Mouse (Mus musculus) erythroblast, embryonic 14.5 days (primary cell): ENCODE data around the gene Mydgf. TPM values are rescaled to one million over a fixed set of nuclear protein-coding genes. Genes with fewer than 3 reads are reported as not detected.

Experiments used
- H3K27me3 ChIP-seq: 2 replicates; pipeline ENCODE4 v1.6.1; 2012; ENCODE audit warnings: inconsistent platforms; ENCODE audit not compliant: control insufficient read depth
- H3K36me3 ChIP-seq: 2 replicates; pipeline ENCODE4 v1.6.1; 2012; ENCODE audit warnings: mild to moderate bottlenecking, inconsistent platforms; ENCODE audit not compliant: control insufficient read depth
- H3K4me1 ChIP-seq: 2 replicates; pipeline ENCODE4 v1.6.1; 2012; ENCODE audit warnings: inconsistent platforms; ENCODE audit not compliant: control insufficient read depth
- H3K4me3 ChIP-seq: replicated peaks from 2 replicates; pipeline ENCODE3; 2012; ENCODE audit warnings: moderate library complexity, mild to moderate bottlenecking, inconsistent platforms
- H3K9me3 ChIP-seq: 2 replicates; pipeline ENCODE4 v1.6.1; 2012; ENCODE audit warnings: low read length, inconsistent platforms, mixed read lengths; ENCODE audit not compliant: control insufficient read depth
- GATA1 ChIP-seq: IDR thresholded peaks from 2 replicates; pipeline ENCODE4 v1.6.1; 2012; ENCODE audit warnings: low read length, inconsistent platforms, mixed read lengths
- TAL1 ChIP-seq: IDR thresholded peaks from 3 replicates; pipeline ENCODE4 v1.6.1; 2012; ENCODE audit warnings: low read length, inconsistent platforms, mixed read lengths
- polyA plus RNA-seq: library from polyadenylated mRNA; stranded (reverse); fragments of >175 nt; gene quantifications from 2 replicates; pipeline ENCODE4 v1.2.3, GENCODE M21; 2012

The Mydgf gene
- 1.7 and 1.8 TPM in 2 replicates for polyA plus RNA-seq

GRCm38 (mm10) chr17:56183658-56184103 is at the start of gene Mydgf:
Mydgf (minus strand) TSS chr17:56183920.
- TF ChIP-seq TAL1, result no peak
- no peak for TF ChIP-seq GATA1
- no peaks in the 10 kb centered on the region for H3K9me3 ChIP-seq
- peaks cover 61% of the 10 kb centered on the region for H3K36me3 ChIP-seq
- H3K4me1 ChIP-seq, result peaks cover 39% of the 10 kb centered on the region
- peak within 1 kb of the TSS; percentile 79 for H3K4me3 ChIP-seq
- no peaks in the 10 kb centered on the region for H3K27me3 ChIP-seq

- Histone ChIP-seq H3K9me3 (no peaks in the 10 kb centered on the region), H3K4me1 (no peaks in the 10 kb centered on the region), H3K36me3 (no peaks in the 10 kb centered on the region), H3K4me3 (no peak overlapping the region), H3K27me3 (peaks cover 7% of the 10 kb centered on the region)
- TF ChIP-seq GATA1 (no peak), TAL1 (no peak)
Observed at GRCm38 (mm10) chr17:56233389-56233788, 49.7 kb upstream of the Mydgf start.

- TF ChIP-seq GATA1, result no peak
- no peak for TF ChIP-seq TAL1
- Histone ChIP-seq H3K9me3 (no peaks in the 10 kb centered on the region), H3K4me3 (no peak overlapping the region), H3K27me3 (peaks cover 7% of the 10 kb centered on the region), H3K36me3 (no peaks in the 10 kb centered on the region), H3K4me1 (no peaks in the 10 kb centered on the region; the same call in 1 of the 2 replicates)
Observed at GRCm38 (mm10) chr17:56229943-56230342, 46.2 kb upstream of the Mydgf start.

- H3K4me3 ChIP-seq, result no peak overlapping the region
- peaks cover 1% of the 10 kb centered on the region; the same call in 1 of the 2 replicates for H3K4me1 ChIP-seq
- no peaks in the 10 kb centered on the region for H3K36me3 ChIP-seq
- H3K27me3 ChIP-seq, result peaks cover 3% of the 10 kb centered on the region; the same call in 1 of the 2 replicates
- TF ChIP-seq GATA1, result no peak
- no peak for TF ChIP-seq TAL1
- no peaks in the 10 kb centered on the region for H3K9me3 ChIP-seq
Observed at GRCm38 (mm10) chr17:56226566-56226965, 42.8 kb upstream of the Mydgf start.

- Histone ChIP-seq H3K4me1 (peaks cover 1% of the 10 kb centered on the region; the same call in 1 of the 2 replicates), H3K36me3 (no peaks in the 10 kb centered on the region), H3K4me3 (no peak overlapping the region), H3K27me3 (peaks cover 3% of the 10 kb centered on the region; the same call in 1 of the 2 replicates), H3K9me3 (no peaks in the 10 kb centered on the region)
- TF ChIP-seq GATA1 (no peak), TAL1 (no peak)
Observed at GRCm38 (mm10) chr17:56224916-56225315, 41.2 kb upstream of the Mydgf start.

GRCm38 (mm10) chr17:56219805-56220204 is 36.1 kb upstream of the Mydgf start:
- TF ChIP-seq GATA1 (no peak), TAL1 (no peak)
- Histone ChIP-seq H3K27me3 (no peaks in the 10 kb centered on the region), H3K4me3 (no peak overlapping the region), H3K4me1 (peaks cover 34% of the 10 kb centered on the region), H3K9me3 (no peaks in the 10 kb centered on the region), H3K36me3 (peaks cover 7% of the 10 kb centered on the region; the same call in 1 of the 2 replicates)

- peaks cover 33% of the 10 kb centered on the region for H3K4me1 ChIP-seq
- H3K4me3 ChIP-seq, result peak overlapping the region; percentile 89
- peaks cover 9% of the 10 kb centered on the region; the same call in 1 of the 2 replicates for H3K36me3 ChIP-seq
- H3K27me3 ChIP-seq, result no peaks in the 10 kb centered on the region
- no peaks in the 10 kb centered on the region for H3K9me3 ChIP-seq
- TF ChIP-seq TAL1 (no peak), GATA1 (no peak)
Observed at GRCm38 (mm10) chr17:56219251-56219650, 35.5 kb upstream of the Mydgf start.

GRCm38 (mm10) chr17:56218377-56219191 is 34.9 kb upstream of the Mydgf start, which contains the start of gene Dpp9:
Dpp9 (minus strand) TSS chr17:56218905.
- H3K4me1 ChIP-seq, result peaks cover 33% of the 10 kb centered on the region
- TF ChIP-seq GATA1 (no peak), TAL1 (no peak)
- no peaks in the 10 kb centered on the region for H3K9me3 ChIP-seq
- peaks cover 12% of the 10 kb centered on the region for H3K36me3 ChIP-seq
- H3K4me3 ChIP-seq, result peak within 1 kb of the TSS; percentile 89
- no peaks in the 10 kb centered on the region for H3K27me3 ChIP-seq

GRCm38 (mm10) chr17:56217670-56218069 is 34.0 kb upstream of the Mydgf start:
- H3K36me3 ChIP-seq, result peaks cover 15% of the 10 kb centered on the region
- H3K4me1 ChIP-seq, result peaks cover 36% of the 10 kb centered on the region

More at GRCm38 (mm10) chr17:56217670-56218069, 34.0 kb upstream of the Mydgf start:
- Histone ChIP-seq H3K9me3 (no peaks in the 10 kb centered on the region), H3K27me3 (no peaks in the 10 kb centered on the region), H3K4me3 (peak overlapping the region; percentile 89)
- TF ChIP-seq GATA1 (no peak), TAL1 (no peak)
